Mouse (Mus musculus): ENCODE measurements around the gene Fads3. TPM values are rescaled to one million over a fixed set of nuclear protein-coding genes. Genes with fewer than 3 reads are reported as not detected.

Gene Fads3
- total RNA-seq, 2 experiments from 2014 or later, result 0.97 to 1.4 TPM

DNA sequence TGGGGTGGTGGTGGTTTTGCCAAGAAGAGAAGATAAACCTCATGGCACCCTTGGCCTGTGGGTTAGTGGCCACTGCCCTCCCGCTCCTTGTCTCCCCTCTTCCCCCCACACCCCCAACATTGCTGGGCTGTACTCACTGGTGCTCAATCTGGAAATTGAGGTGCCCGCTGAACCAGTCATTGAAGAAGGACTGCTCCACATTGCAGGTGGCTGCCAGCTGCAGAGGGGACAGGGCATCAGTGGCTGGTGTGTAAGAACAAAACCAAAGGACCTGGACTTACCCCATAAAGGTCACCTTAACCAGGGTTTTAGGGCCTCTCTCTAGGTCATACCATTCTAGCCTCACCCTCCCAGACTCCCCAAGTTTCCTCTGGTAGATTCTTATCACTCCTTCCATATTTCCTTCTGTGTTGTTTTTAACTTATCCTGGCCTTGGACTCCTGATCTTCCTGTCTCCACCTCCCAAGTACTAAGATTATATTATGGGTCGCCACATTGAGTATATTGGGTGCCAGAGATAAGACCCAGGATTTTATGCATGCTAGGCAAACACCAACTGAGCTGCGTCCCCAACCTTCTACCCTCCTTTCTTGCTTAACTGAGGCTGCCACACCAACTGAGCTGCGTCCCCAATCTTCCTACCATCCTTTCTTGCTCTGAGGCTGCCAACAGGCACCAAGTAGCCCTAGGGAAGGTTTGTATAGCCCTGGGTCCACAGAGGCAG is 24.3 kb downstream of the Fads3 start:
- no peak for ATAC-seq (replicated peaks; ENCODE audit: poor library complexity, severe bottlenecking)

DNA sequence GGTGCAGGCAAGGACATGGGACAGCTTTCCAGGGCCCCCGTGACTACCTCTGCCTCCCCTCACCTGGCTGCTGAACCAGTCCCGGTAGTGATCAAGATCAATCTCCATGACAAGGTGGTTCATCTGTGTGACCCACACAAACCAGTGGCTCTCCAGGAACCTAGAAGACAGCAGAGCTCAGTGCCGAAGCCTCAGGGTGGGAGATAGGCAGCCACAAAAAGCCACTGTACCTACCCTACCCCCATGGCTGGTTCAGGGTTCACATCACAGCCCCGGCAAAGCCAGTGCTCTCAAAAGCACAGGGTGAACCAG is 24.8 kb downstream of the Fads3 start:
- ATAC-seq (replicated peaks; ENCODE audit: poor library complexity, severe bottlenecking), result no peak

DNA sequence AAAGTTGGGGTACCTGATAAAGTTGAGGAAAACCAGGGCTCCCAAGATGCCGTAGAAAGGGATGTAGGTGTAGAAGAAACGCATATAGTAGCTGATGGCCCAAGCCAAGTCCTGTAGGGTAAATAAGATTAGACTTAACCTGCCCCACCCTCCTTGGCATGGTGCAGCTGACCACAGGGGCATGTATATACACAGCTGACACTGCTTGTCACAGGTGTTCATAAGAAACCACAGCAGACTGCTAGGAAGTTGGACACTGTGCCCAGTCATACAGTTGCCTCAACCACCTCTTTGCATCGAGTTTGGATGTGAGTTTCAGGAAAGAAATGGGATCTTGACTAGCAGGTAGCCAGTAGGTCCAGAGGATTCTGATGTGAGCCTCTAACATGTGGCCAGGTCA is 25.1 kb downstream of the Fads3 start:
- ATAC-seq (replicated peaks; ENCODE audit: poor library complexity, severe bottlenecking), result no peak

DNA sequence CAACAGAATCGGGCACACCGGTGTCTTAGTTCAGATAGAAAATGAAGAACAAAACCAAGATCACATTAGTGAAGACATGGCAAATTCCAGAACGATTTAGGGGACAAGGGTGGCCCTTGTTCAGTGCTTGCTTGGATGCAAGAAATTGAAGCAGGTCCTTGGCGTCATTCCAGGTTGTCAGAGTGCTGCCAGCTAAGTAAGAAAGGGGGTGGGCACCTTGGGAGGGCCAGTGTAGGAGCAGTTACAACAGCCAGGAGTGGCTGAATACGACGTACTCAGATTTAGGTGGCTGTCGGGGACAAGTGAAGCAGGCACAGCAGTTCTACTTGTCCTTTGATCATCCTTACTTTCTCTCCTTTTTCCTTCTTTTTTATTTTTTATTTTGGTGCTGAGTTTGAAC is 26.3 kb downstream of the Fads3 start:
- no peak for ATAC-seq (replicated peaks; ENCODE audit: poor library complexity, severe bottlenecking)

DNA sequence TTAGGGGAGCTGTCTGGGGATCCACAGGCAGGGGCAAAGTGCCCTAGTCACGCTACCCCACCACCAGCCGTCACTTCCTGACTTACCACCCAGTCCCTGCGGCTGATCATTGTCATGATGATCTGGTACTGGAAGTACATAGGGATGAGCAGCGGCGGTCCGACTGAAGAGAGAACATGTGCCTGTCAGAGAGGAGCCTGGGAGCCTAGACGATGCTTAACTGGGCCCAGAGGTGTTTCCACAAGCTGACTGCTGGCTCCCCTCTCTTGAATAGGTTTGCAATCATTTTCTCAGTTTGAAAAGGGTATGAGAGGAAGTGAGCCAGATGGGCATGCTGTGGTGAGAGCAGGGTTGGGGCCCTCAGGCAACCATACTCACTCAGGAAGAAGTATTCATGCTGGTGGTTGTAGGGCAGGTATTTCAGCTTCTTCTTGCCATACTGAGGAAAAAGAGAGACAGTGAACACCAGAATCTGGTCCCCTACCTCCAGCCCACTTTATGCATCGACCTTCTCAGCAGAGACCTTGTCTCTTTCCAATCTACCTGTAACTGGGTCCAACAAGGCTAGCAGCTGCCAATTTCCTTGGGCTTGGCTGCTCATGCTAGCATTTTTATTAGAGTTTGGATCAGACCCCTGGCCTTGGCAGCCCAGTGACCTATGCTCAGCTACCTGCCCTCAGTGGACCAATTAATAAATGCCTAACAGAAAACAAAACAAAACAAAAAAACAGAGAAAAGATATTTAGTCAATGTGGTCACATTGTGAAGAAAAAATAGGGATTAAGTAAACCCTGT is 29.0 kb downstream of the Fads3 start:
- peak; percentile 73 for ATAC-seq (replicated peaks; ENCODE audit: poor library complexity, severe bottlenecking)

DNA sequence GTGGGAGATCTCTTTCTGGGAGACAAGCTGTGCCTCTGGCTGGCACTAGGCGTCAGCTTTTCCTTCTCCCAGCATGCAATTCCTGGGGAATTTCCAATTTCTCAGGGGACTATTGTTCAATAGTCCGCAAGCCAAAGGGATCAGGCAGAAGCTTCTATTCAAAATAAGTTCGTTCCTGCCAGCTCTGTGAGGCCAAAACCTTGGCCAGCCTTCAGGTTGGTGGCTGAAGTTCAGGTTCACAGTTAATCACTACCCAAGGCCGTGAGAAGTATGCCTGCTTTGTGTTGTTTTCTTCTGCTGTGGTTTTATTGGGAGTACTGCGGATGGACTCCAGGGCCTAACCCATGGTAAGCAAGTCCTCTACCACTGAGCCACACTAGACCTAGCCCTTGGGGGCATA is 29.8 kb downstream of the Fads3 start:
- no peak for ATAC-seq (replicated peaks; ENCODE audit: poor library complexity, severe bottlenecking)

DNA sequence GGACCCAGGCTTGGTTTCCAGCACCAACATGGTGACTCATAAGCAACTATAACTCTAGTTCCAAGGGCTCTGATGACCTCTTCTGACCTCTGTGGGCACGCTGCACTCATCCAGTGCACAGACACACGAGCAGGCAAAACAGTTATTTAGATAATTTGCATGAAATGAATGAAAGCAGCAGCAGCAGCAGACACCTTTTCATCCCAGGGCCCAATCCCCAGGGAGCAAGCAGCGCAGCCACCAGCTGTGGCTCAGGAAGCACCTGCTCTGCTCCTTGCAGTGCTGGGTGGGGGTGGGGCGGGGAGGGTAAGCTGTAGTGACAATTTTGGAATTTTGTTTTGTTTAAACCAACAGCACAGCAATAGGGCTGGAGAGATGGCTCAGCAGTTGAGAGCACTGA is 30.5 kb downstream of the Fads3 start:
- ATAC-seq (replicated peaks; ENCODE audit: poor library complexity, severe bottlenecking), result no peak

DNA sequence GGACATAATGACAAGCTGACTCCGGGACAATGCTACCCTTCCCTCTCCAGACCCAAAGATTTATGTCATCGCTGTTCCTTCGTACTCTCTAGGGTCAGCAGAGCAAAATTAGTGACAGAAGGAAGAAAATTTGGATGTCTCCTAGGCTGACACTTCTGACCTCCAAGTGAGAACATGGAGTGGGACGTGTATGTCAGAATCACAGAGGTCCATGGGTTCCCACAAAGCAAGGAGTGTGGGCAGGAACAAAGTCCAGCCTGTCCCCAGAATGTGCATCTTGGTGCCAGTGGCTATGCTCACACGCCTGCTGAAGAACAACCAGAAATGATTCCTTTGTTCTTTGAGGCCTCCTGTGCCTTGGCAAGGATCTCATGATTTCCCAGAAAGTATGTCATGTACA is 31.8 kb downstream of the Fads3 start:
- ATAC-seq (replicated peaks; ENCODE audit: poor library complexity, severe bottlenecking), result no peak

DNA sequence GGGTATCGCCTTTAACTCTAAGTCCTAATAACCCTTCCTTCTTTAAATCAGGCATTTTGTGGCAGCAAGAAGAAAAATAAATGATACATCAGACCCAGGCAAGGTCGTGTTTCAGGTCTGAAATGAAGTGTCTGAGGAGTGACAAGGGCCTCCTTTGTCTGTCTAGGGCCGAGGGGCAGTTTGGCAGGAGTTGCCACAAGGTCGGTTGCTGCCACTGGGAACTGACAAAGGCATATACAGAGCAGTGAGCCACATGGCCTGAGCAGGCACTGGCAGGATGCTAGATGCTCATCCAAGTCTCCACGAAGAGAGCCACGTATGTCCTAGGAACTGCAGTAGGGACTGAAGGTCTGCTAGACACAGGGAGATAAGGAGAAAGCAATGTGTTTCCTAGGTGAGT is 37.0 kb downstream of the Fads3 start:
- no peak for ATAC-seq (replicated peaks; ENCODE audit: poor library complexity, severe bottlenecking)

DNA sequence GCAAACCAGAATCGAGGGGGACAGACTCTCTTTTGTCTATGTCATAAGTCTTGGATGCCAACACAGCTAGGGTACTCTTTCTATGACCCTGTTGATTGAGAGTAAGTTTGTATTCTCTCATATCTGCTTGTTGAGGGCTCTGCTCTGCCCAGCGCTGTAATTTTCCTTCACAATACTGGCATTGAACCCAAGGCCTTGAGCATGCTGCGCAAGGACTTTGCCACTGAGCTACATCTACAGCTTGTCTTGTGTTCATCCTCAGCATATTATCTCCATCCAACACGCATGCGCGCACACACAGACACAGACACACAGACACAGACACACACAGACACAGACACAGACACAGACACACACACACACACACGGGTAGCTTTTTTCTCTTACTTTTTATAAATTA is 39.0 kb downstream of the Fads3 start:
- no peak for ATAC-seq (replicated peaks; ENCODE audit: poor library complexity, severe bottlenecking)

DNA sequence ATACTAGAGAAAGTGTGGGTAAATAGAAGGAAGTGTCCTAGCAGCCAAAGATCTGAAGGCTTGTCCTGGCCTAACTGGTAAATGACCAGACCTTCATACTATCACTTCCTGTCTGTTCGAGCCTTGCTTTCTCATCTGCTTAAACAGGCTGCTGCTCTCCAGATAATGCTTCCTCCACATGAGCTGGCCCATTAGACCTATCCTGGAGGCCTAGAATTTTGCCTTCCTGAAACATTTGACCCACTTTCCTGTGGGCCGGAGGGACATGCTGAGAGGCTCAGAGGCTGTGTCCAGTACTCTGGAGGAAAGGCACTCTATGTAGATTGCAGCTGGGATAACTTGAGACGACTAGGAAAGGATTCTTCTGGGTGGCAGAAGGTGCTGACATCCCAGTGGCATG is 40.7 kb downstream of the Fads3 start:
- ATAC-seq (replicated peaks; ENCODE audit: poor library complexity, severe bottlenecking), result peak; percentile 44; the same call in 1 of the 2 replicates

DNA sequence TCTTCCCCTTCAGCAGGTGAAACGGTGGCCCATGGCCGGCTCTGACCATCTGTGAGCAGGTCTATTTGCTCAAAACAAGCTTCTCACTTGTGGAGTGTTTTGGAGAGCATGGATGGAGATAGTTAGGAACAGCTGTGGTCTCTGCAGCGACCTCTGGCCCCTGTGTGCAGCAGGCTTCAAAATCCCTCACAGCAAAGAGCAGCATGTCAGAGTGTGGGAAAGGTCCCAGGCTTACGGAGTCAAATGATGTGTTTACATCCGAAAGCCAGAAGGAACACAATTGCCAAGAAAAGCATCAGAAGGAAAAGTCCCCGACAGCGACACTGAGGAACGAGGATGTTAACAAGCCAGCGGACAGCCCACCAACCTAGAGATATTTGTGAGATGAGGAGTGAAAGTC is 44.1 kb downstream of the Fads3 start:
- no peak for ATAC-seq (replicated peaks; ENCODE audit: poor library complexity, severe bottlenecking)

DNA sequence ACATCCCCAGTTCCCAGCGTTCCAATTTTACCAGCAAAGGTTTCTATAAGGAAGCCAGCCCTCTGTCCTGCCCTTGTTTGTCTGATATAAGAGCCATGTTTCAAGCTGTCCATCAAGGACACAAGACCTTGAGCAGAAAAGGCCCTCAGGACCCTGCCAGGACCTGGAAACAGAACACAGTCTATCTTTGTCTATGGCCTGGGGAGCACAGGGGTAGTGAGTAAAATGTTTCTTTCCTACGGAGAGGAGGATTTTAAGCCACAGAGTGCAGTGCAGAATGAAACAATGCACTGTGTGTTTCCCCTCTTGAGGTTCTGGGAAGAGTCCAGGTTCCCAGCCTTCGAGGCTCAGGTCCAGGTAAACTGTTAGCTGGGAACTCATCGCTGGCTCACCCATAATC is 45.6 kb downstream of the Fads3 start:
- no peak for ATAC-seq (replicated peaks; ENCODE audit: poor library complexity, severe bottlenecking)

DNA sequence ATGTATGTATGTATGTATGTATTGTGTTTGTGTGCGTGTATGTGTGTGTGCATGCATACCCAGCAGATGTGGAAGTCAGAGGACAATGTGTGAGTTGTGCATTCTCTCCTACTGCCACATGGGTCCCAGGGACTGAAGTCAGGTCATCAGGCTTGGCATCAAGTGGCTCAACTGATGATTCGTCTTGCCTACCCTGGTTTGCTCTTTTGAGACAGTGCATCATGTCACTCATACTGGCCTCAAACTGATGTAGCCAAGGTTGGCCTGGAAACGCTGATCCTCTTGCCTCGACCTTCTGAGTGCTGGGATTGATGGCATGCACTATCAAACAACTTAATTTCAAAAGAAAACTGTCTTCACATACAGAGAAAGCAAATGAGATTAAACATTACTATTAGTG is 52.5 kb downstream of the Fads3 start:
- ATAC-seq (replicated peaks; ENCODE audit: poor library complexity, severe bottlenecking), result no peak

DNA sequence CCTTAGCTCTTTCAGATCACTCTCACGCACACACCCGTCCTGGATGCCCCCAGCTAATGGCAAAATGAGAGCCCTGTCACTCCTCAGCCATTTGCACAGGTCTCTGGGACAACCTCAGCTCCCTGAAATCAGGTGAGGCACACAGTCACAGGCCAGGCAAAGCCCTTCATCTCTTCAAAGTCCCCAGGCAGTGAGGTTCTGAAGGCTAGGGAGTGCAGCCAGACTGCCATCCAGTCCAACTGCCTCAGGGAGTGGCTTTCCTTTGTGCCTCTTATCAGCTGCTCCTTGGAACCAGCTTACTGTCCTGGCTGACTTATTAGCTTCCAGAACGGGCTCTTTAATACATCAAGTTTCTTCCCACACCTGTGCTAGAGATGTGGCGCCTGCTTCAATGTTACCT is 53.3 kb downstream of the Fads3 start:
- ATAC-seq (replicated peaks; ENCODE audit: poor library complexity, severe bottlenecking), result no peak

DNA sequence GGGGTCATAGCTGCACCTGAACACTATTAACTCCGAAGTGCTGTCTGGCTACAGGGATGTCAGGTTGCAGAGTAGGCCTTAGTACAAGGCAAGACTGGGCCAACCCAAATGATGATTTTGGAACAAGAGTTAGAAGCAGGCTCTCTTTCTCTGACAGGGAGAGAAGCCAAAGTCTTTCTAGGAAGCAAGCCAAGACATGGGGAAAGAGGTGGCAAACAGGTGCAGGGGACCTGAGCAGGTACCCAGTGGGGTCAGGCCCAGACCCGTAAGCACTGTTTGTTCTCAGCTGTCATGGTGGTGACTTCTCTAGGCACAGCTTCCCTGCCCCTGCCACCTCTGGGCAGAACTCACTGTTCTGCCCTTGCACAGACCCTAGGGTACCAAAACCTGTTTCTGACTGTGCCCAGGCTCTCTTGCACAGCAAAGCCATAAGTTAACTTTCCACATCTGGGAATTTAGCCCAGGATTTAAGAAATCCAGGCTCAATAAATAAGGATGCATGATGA is 55.1 kb downstream of the Fads3 start:
- no peak for ATAC-seq (replicated peaks; ENCODE audit: poor library complexity, severe bottlenecking)

DNA sequence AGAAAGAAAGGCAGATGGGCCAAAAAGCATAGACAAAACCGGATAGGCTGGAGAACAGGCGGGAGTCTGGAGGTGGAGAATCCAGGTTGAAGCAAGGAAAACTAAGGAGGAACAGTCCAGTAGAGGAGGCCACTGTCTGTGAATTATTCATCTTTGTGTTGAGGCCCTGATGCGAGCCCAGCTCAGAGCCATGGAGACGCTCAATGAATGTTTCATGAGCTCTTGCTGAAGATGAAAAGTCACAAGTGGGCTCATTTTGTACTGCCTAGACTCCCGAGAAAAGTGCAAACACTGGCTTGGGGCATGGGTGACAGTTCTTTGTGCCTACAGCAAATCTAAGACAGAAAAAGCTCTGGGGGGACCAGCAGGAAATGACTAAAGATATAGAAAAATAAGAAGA is 56.5 kb downstream of the Fads3 start:
- ATAC-seq (replicated peaks; ENCODE audit: poor library complexity, severe bottlenecking), result no peak

DNA sequence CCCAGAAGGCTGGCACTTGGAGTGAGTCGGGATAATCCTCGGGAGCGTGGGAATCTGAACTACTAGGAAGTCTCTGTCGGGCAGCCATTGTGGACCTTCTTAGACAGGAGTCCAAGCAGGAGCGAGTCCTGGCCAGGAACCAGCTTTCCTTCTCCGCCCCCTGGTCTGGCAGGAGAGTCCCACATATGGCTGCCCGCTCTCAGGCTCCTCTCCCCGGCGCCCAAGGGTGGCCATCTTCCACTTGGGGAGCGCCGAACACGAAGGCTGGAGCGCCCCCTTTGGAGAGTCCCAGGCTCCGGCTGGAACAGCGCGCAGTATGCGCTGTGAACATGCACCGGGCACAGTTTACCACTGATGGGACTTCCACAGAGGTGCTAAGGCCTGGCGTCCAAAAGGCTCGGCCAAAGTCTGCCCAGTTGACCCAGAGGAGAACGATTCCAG is 59.3 kb downstream of the Fads3 start:
- ATAC-seq (replicated peaks; ENCODE audit: poor library complexity, severe bottlenecking), result peak; percentile 70

DNA sequence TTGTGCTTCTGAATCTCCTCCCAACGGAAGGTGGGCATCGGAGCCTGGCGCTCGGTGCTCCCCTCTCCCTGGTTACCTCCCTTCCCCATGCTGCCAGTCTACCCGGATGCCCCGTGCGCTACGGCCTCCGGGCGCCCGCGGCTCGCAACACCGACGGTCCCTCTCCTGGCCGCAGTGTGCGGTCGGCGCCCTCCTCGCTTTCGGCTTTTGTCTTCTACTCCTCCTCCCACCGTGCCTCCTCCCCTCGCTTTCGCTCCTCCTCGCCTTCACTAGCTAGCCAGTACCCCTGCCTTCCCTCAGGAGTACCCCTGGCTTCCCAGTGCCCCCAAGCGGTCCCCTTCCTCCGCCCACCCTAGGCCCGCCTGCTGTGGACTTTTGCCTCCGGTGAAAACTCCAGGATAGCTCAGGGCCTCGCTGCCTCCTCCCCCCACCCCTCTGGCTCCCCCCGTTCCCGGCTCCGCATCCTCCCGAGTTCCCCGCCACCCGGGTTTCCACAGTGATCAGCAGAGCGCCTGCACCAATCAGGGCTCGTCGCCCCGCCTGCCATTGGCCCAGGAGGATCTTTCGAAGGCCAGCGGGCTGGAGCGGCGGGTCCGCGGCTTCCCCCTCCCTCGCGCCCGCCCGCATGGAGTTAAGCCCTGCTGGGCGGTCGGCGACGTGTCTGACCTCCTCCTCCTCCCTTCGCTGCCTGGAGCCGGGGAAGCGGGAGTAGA is 60.1 kb downstream of the Fads3 start, which contains the start of gene Fads2:
Fads2 (minus strand) TSS at position 406 of the 713 bp plus-strand sequence.
- peak; percentile 63 for ATAC-seq (replicated peaks; ENCODE audit: poor library complexity, severe bottlenecking)

DNA sequence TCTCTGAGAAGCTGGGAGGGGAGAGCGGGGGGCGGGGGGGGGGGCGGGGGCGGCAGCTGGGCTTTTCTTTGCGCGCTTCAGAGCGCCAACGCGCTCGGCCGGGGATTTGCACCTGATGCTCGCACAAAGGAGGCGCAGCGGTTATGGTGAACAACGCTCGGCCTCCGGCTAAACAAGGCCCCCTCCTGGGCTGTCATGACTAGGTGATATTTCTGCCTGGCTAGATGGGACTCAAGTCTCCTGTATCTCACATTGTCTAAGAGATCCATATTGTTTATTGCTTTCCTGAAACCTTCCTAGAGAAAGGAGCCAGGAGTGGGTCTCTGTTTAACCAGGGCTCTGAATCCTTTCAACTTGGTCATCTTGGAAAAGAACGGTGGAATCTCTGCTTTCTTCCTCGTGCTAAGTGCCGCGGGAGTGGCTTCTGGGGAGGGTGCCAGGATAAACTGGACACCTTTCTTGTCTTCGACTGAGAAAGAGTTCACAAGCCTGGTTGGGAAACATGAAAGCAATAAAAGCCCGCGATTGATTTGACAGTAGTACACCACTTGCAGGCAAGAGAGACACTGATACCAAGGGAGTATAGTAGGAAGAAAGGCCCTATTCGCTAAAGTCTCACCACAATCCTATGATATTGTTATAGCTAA is 60.8 kb downstream of the Fads3 start:
- ATAC-seq (replicated peaks; ENCODE audit: poor library complexity, severe bottlenecking), result no peak

DNA sequence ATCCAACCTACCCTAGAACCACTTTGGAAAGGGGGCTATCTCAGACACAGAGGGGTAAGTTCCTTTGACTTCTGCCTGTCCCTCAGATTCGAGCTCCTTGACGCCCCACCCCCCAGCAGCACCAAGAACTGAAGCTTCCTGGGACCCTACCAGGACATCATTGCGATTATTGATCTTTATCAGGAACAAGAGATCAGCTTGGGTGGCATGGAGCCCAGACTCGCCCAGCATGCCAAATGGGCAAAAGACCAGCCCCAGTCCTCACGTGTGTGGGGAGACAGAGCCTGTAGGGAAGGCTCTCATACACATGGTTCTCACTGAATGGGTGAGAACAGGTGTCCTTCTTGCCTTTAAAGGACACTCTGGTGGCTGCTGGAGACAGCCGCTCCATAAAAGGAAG is 62.9 kb downstream of the Fads3 start:
- ATAC-seq (replicated peaks; ENCODE audit: poor library complexity, severe bottlenecking), result no peak

Data from granulocyte monocyte progenitor cell, adult 5-6 weeks (primary cell).